Mouse (Mus musculus) thymus, adult 2 months (tissue): Measurements from ENCODE around the gene Gpr155.

ENCODE experiments used
- CTCF ChIP-seq: fragments of 200-500 bp; IDR thresholded peaks from 2 replicates; pipeline ENCODE4 v1.5.1; 2012; ENCODE audit warnings: mild to moderate bottlenecking, control low read depth, low read length, moderate library complexity, borderline replicate concordance; ENCODE audit not compliant: control insufficient read depth, poor library complexity, insufficient read depth; ENCODE audit errors: extremely low read depth
- POLR2A ChIP-seq: fragments of 200-500 bp; IDR thresholded peaks from 2 replicates; pipeline ENCODE4 v1.6.1; 2012; ENCODE audit warnings: mild to moderate bottlenecking, low read length, control low read depth, moderate library complexity; ENCODE audit not compliant: control insufficient read depth, poor library complexity, insufficient read depth; ENCODE audit errors: extremely low read depth

DNA sequence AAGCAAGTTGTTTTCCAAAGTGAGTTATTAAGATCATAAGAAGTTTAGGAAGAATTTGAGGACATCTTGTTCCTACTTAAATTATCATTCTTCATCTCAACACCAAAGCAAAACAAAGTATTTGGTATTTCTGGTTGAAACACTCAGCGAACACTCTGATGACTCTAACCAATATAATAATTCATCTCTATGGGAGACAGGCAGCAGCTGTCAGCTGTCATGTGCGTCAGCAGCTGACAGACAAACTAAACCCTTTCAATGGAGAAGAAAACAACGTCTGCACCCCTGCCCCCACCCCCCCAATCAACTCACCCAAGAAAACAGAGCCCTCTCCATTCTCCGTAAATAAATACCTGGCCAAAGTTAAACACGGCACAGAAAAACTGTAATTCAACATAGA is 34.9 kb downstream of the Gpr155 start:
- no peak for TF ChIP-seq CTCF
- TF ChIP-seq POLR2A: no peak
